Mouse (Mus musculus) cerebellum, adult 2 months (tissue): ENCODE measurements around the gene Gucd1. TPM values are rescaled to one million over a fixed set of nuclear protein-coding genes. Genes with fewer than 3 reads are reported as not detected.
"Not testable (repeated sequence)": the region's sequence is repeated elsewhere in the genome, so short reads cannot be mapped to it uniquely, and the experiment has no call there.

ENCODE experiments used
- DNase-seq, 2 experiments: peaks; one replicate each; pipeline ENCODE4 v3.0.0; 2021
- H3K27ac ChIP-seq: fragments of 200-500 bp; 2 replicates; pipeline ENCODE4 v1.5.1; 2012; ENCODE audit warnings: low read length, control low read depth, inconsistent platforms; ENCODE audit not compliant: insufficient read depth
- H3K27me3 ChIP-seq: fragments of 200-500 bp; 2 replicates; pipeline ENCODE4 v1.6.1; 2012; ENCODE audit warnings: inconsistent platforms, mild to moderate bottlenecking, low read length, moderate library complexity; ENCODE audit not compliant: control insufficient read depth, insufficient read depth
- H3K4me1 ChIP-seq: fragments of 200-500 bp; 2 replicates; pipeline ENCODE4 v1.6.1; 2011; ENCODE audit warnings: low read length; ENCODE audit not compliant: control insufficient read depth, insufficient read depth
- H3K4me3 ChIP-seq: fragments of 200-500 bp; replicated peaks from 2 replicates; pipeline ENCODE3; 2011; ENCODE audit warnings: mild to moderate bottlenecking, low read depth, low read length, control low read depth; ENCODE audit not compliant: insufficient read depth
- CTCF ChIP-seq: fragments of 200-500 bp; IDR thresholded peaks from 2 replicates; pipeline ENCODE4 v1.5.1; 2011; ENCODE audit warnings: low read depth, mild to moderate bottlenecking, control low read depth, low read length, moderate library complexity, borderline replicate concordance; ENCODE audit not compliant: insufficient read depth
- POLR2A ChIP-seq: fragments of 200-500 bp; IDR thresholded peaks from 2 replicates; pipeline ENCODE4 v1.6.1; 2011; ENCODE audit warnings: low read length, control low read depth, borderline replicate concordance; ENCODE audit not compliant: insufficient read depth
- WGBS: fragments of 180-500 bp; shearing (Covaris S2); methylation state at CpG from one replicate; pipeline ENCODE4 v1.1.7; 2018; 5-methylcytosine and 5-hydroxymethylcytosine counted together
- polyA plus RNA-seq: library from polyadenylated mRNA; depleted of rRNA; stranded (reverse); fragments of >200 nt; gene quantifications from 2 replicates; pipeline ENCODE4 v1.2.3, GENCODE M21; 2012

The Gucd1 gene
- polyA plus RNA-seq, 1 experiment = 20.7 TPM

DNA sequence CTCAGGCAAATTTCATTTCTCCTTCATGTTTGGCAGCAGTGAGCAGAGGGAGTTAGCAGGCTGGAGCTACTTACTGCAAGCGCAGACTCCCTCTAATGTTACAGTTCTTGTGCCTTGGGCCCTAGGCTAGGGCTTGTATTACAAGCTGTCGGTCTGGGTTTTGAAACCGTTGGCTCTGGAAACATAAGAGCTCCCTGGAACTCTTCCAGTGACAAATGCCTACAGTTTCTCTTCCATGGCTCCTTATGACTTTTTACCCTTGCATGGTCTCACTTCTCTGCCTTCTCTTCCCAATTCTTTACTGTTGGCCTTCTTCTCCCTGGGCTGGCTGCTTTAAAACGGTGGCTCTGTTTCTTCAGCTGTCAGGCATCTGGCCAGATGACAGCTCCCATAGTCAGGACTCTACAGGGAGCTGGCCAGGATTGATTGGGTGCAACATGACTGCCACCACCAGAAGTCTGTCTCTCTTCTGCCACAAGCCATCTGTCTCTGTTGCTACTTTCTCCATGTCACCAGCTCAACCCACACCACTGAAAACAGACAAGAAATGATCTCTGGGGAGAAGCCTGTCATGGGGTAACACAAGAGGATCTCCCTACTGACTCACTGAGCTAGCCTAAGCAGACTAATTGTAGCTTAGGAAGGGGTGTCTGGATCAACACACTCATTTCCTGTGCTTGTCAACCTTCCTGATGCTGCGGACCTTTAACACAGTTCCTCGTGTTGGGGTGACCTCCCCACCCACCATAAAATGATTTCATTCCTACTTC is 51.8 kb downstream of the Gucd1 start:
- Histone ChIP-seq H3K4me3 (no peak overlapping the region), H3K27ac (no peak overlapping the region), H3K4me1 (peaks cover 3% of the 10 kb centered on the region; the same call in 1 of the 2 replicates), H3K27me3 (no peaks in the 10 kb centered on the region)
- WGBS = 30% methylated on average over 6 of the region's 6 CpGs
- no peak for DNase-seq
- TF ChIP-seq POLR2A = no peak
- no peak for TF ChIP-seq CTCF

DNA sequence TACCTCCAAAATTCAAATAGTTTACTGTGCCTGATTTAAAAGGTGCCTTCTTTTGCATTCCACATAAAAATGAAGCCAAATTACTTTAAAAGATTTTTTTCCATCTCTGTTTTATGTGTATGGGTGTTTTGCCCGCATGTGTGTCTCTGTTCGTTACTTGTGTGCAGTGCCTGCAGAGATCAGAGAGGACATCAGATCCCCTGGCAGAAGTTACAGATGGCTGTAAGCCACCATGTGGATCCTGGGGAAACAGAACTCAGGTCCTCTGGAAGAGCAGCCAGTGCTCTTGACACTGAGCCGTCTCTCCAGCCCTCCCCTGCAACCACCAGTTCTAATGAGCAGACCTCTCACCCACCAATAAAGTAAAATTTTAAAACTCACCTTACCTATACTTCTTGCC is 55.0 kb downstream of the Gucd1 start:
- no peak overlapping the region for H3K4me3 ChIP-seq
- WGBS = 47% methylated on average over 3 of the region's 3 CpGs
- peaks cover 3% of the 10 kb centered on the region; the same call in 1 of the 2 replicates for H3K4me1 ChIP-seq
- no peak overlapping the region for H3K27ac ChIP-seq
- no peak for TF ChIP-seq POLR2A
- no peak for TF ChIP-seq CTCF
- no peak for DNase-seq
- no peaks in the 10 kb centered on the region for H3K27me3 ChIP-seq

DNA sequence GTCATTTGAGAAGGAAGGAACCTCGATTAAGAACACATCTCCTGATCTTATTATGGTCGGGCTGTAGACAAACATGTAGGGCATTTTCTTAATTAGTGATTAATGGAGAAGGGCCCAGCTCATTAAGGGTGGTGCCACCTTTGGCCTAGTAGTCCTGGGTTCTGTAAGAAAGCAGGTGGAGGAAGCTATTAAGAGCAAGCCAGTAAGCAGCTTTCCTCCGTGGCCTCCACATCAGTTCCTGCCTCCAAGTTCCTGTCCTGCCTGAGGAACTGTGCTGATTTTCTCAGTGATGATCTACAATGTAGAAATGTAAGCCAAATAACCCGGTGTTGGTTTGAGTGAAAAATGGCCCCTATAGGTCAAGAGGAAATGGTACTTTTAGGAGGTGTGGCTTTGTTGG is 59.4 kb downstream of the Gucd1 start:
- 78% methylated on average over 4 of the region's 4 CpGs for WGBS
- peaks cover 3% of the 10 kb centered on the region; the same call in 1 of the 2 replicates for H3K4me1 ChIP-seq
- H3K27me3 ChIP-seq = no peaks in the 10 kb centered on the region
- TF ChIP-seq POLR2A (no peak), CTCF (no peak)
- no peak for DNase-seq
- H3K4me3 ChIP-seq = no peak overlapping the region
- H3K27ac ChIP-seq = no peak overlapping the region

DNA sequence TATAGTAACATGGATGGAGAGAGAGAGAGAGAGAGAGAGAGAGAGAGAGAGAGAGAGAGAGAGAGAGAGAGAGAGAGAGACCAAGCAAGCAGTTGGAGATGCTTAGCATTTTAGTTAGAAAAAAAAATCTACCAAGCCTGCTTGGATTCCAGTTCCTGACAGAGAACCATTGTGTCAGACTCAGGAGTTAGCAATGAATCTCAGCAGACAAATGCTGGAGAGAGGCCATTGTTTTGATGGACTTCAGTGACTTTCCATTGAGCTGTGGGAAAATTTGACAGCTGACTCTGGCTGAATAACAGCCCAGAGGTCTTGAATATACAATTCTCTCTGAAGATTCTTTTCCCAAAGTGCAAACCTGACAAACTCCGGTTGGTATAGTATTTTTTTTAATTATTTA is 59.9 kb downstream of the Gucd1 start:
- TF ChIP-seq CTCF = no peak
- TF ChIP-seq POLR2A = no peak
- no peak for DNase-seq
- WGBS = 56% methylated on average over 1 of the region's 1 CpGs

DNA sequence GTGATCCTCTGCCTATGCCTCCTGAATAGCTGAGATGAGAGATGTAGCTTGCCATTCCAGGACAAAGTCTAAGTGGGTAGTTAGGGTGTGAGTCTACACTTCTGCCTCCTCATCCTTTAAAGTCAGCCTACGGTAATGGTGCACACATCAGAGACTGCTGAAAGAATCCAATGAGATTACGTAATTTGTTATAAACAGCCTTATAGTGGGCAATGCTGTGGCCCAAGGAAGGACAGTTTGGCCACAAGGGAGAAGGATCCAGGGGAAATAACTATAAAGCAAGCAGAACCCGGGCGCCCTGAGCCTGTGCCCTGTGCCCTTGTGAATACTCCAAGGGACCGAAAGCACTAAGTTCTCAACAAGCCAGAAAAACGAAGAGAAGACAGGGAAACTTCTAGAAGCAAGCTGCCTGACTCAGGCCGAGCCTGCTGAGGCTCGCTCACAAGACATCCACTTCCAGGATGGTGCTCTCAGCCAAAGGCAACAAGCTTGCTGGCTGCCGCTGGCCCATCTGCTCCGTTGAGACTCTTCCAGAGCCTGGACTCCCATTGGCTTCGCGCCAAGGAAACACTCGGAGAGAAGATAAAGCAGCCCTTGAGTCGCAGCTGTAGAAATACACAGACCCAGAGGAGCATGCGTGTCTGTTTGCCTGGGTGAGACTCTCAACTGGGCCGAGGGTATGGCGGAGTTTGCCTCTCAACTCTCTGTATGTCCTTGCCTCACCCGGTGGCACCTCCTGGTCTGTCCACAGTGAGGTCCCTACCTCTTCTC is 61.5 kb downstream of the Gucd1 start:
- 26% methylated on average over 12 of the region's 18 CpGs for WGBS
- not testable (repeated sequence) for H3K4me1 ChIP-seq, DNase-seq, H3K4me3 ChIP-seq, H3K27ac ChIP-seq, H3K27me3 ChIP-seq

More for the DNA sequence above, 59.9 kb downstream of the Gucd1 start:
- Histone ChIP-seq H3K27me3 (no peaks in the 10 kb centered on the region), H3K4me1 (peaks cover 3% of the 10 kb centered on the region; the same call in 1 of the 2 replicates), H3K27ac (no peak overlapping the region), H3K4me3 (no peak overlapping the region)

DNA sequence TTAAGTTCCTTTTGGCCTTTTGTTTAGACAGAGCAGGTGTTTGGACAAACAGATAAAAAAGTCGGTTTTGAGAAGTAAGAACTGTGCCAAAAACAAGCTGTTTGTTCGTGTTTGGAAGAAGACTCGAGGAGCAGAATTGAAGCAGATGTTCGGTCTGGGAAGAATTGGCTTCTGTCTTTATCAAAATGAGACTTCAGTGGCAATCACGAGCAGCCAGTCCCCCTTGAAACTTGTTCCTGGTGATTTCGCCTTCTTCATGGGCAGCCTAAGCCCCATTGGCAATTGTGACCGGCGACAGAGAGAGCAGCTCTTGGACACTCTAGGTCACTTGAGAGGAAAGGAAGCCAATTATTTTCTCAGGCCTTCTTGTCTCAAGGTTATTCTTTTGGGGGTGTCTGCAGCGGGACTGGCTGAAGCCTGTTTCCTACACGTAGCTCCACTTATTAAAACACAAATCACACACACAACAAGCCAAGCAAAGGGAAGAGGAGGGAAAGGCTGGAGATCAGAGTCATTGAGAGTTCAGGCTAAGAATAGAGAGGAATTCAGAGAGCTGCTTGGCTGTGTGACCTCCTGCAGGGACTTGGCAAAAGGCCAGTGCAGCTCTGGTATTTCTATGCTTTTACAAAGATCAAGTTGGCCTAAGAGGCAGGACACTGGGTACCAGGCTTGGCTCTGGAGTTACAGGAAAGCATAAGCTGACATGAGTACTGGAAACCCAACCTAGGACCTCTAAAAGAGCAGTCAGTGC is 66.6 kb downstream of the Gucd1 start:
- DNase-seq = peak; percentile 56 to 65
- Histone ChIP-seq H3K27ac (no peak overlapping the region), H3K27me3 (no peaks in the 10 kb centered on the region), H3K4me1 (peaks cover 6% of the 10 kb centered on the region; the same call in 1 of the 2 replicates), H3K4me3 (no peak overlapping the region)
- 22% methylated on average over 10 of the region's 10 CpGs for WGBS
- TF ChIP-seq POLR2A (no peak), CTCF (no peak)

DNA sequence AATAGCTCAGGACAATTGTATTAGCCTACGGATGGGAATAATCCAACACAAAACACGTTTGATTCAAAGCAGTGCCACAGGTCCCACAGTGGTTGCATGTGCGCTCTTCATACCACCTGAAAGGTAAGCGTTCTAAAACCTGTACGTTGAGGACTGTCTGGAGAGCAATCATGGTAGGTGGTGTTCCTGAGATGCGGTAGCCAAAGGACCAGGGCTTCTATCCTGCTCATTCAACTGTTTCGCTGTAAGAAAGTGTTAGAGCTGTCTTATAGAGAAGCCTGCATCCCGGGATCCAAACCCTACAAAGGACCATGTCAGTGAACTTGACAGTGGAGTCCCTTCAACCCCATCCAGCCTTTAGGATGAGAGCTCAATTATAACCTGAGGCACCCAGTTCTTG is 67.4 kb downstream of the Gucd1 start:
- Histone ChIP-seq H3K4me3 (no peak overlapping the region), H3K27me3 (no peaks in the 10 kb centered on the region), H3K27ac (no peak overlapping the region), H3K4me1 (peaks cover 3% of the 10 kb centered on the region; the same call in 1 of the 2 replicates)
- DNase-seq = no peak
- 91% methylated on average over 8 of the region's 8 CpGs for WGBS
- TF ChIP-seq POLR2A (no peak), CTCF (no peak)
